Mouse (Mus musculus) 416B (cell line): ENCODE data around the gene Btnl9.
"Not testable (repeated sequence)": the region's sequence is repeated elsewhere in the genome, so short reads cannot be mapped to it uniquely, and the experiment has no call there.

Source experiments
- DNase-seq: peaks from one replicate; pipeline ENCODE4 v3.0.0; 2011; ENCODE audit warnings: low read depth

Gene Btnl9

DNA sequence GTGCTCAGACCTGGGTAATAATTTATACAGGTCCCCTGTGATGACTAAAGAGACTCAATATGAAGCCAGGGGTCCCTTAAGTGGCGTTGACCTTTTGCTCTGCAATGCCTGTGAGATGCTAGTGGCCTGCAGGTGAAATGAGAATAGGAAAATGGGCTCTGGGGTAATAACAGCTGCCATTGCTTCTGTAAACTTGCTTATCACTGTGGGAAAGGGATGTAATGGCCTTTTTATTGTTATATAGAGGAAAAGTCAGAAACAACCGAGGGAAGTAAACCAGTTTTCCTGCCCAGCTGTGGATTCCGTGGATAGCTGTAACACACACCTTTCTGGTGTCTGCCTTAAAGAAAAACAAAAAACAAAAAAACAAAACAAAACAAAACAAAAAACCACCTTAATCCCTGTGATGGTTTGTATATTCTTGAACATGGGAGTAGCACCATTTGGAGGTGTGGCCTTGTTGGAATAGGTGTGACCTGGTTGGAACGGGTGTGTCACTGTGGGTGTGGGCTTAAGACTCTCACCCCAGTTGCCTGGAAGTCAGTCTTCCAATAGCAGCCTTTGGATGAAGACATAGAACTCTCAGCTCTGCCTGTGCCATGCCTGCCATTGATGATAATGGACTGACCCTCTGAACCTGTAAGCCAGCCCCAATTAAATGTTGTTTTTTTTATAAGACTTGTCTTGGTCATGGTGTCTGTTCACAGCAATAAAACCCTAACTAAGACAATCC lies 10.7 kb downstream of the Btnl9 start:
- DNase-seq, result not testable (repeated sequence)

DNA sequence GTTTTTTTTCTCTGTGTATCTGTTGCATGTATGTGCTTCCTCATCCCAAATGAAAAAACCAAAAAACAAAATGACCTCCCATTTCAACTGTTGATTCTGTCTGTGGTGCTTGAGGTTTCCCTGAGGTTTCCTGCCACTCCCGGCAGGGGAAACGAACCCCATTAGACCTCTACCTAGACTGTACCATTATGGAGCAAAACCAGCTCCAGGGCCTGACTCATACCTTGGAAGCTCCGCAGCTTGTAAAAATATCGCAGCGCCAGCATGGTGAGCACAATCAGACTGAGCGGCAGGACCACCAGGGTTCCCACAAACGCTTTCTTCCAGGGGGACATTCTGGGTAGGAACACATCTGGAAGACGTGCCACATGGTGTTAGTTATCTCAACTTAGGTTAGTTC lies 11.6 kb downstream of the Btnl9 start:
- peak; percentile 96 for DNase-seq

DNA sequence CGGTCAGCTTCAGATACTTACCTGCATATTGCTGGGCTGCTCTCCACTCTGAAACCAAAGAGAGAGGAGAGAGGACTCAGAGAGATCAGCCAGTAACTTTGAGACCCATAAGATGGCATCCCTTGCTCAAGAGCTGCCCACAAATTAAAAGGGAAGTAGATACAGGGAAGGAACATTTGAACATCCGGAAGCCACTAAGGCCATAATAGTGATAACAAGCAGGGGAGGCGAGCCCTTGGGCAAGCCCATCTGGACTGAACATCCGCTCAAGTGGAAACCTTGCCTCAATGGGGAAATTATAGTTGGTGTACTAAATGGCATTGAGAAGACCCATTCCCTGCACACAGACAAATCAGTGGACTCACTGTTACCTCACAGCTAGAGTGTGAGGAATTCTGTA lies 16.4 kb downstream of the Btnl9 start:
- DNase-seq, result peak; percentile 92

DNA sequence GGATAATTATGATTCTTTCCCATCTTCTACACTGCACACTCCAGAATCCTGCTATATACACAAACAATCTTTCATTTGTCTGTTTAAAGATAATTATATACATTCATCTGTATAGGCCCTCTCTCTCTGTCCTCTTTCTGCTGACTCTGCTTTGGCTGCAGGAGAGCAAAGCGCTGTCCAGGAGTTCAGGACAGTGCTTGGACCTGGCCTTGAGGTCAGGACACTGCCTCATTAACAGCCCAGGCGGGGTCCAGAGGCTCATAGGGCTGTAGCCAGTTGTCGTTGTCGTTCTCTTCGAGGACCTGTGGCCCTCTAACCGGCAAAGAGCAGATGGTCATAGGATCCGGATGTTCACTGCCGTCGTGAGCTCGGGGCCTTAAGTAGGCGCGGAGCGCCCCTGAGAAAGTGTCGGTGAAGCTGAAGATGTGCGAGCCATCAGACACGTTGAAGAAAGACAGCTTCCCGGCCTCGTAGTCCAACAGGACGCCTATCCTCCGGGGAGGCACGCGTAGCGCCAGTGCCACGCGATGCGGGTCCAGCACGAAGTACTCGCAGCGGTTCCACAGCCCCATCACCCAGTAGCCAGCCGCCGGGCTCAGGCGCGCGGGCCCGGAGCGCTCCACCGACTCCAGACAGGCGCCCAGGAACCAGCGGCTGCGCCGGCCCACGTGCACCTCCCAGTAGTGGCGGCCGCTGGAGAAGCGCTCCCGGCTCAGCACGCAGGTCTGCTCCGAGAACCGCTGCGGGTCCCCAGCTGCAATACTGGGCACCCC lies 17.9 kb downstream of the Btnl9 start:
- no peak for DNase-seq

DNA sequence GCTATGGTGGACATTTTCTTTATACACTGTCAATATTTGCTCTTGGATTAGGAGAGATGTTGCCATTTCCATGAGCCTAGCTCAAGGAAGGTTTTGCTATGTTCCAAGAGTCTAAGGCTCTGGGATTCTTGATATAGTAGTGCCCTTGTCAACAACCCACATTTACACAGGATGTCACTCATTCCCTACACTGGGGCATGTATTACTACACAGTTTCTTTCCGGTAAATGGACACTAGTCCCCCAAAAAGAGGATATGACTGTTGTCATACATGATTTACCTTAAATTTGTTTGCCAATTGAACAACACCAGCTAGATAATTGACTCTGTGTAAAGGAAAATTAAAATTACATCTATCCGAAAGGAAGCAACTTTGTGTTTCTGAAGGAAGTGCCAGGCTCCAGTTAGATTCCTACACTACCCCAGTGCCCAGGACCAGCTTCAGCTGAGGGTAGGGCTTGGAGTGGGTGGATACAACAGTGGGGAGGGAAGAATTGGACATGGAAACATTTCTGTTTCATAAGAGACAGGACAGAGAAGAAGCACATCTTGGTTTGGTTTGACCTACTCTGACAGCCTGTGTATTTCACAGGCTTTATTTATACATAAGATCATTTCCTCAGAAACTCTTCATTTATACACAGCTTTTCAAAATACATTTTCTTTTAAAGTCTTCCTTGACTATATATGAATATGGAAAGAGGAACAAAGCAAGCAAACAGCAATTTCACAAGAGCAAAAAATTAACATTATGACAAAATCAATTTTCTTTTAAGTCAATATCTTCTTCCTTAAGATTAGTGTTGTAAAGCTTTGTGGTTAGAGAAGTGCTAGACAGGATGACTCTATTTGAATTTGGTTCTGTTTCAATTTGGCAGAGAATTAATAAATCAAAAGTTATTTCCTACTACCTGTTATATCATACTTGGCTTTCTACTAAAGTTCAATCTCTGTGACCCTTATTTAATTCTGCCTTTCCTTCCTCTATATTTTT lies 29.8 kb downstream of the Btnl9 start:
- peak; percentile 46 for DNase-seq

DNA sequence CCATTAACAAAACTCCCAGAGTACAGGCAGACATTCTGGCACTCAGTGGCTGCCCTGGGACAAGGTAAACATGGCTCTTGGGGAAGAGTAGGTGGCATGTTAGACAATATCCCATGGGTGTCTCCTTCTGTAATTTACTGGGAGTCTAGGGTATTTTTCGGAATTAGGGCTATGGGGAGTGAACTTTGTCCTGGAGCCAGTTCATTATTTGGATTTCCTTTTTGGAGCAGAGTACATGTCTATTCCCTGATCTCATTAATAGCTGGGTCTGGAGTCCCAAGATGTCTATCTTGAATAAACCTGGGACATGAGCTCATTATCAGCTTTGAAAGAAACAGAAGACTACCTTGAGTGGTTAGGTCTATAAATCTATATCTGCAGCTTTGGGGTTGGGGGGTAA lies 32.9 kb downstream of the Btnl9 start, which contains the start of gene Olfr1394:
TSS of gene Olfr1394 (plus strand) at position 301 of the 400 bp plus-strand sequence.
- no peak for DNase-seq

DNA sequence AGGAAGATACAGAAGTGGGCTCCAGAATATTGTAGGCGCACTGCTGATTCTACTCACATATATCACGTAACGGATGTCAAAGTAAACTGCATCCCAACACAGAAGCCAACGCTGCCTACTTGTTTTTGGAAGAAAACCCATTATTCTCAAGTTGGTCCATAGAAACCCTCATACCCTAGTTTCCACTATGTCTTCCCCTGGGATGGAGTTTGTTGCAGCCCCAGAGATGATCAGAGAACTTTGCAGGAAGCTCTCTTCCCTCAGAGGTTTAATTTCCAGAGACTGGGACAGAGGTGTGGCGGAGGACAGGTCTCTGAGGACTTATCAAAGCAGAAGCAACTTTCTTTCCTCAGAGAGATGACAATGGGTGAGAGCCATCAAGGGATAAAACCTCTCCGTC lies 45.0 kb downstream of the Btnl9 start, which contains the start of gene Olfr1395:
TSS of gene Olfr1395 (plus strand) at position 301 of the 400 bp plus-strand sequence.
- no peak for DNase-seq

DNA sequence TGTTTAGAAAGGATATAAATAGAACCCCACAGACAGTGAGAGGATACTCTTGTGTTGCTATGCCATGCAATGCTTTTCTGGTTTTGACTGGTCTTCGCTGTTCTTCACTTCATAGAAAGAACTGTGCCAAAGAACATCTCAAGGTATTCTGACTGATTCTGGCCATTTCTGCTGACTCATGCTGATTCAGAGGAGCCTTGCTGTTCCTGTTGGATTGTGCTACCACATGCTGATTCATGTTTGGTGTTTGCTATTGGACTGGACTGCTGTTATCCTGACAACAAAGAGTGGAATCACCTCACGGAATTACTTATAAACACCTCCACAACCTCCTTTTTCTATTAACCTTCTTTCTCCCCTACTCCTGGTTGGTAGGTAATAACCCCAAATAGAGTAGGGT lies 62.8 kb downstream of the Btnl9 start:
- peak; percentile 47 for DNase-seq

DNA sequence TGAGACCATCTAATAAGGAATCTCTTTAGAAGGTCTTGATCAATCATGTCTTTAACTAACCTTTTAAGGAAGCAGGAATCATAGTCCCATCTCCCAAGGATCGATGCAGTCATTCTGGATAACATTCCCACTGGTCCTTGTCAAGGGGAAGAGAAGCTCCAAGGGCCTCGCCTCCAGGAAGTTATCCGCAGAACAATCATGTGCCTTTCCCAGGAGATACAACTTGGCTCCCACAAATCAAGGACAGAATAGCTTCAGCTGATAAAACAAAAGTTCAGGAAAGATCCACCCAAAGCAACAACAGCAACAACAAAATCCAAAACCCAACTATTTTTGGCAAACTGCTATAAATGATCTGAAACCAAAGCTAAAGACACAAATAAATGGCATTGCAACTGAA lies 67.3 kb downstream of the Btnl9 start:
- no peak for DNase-seq
